Mouse (Mus musculus): ENCODE measurements at regions not wholly inside any gene's neighbourhood (a gene's known extent, or its start where the extent isn't known, plus 50 kb on each side); places are given as distances from the start of the nearest gene placed in this dataset.

- intact Hi-C loops (cut with DNase I), result loop anchor here (1.0 to 5.0 kb wide), 4 partner anchors 121 to 317 kb away; partner anchors contain the start of genes Gadd45a and Gng12
These were observed 79.2 kb upstream of the Serbp1 start for GRCm38 (mm10) chr6:67158765-67159164.

GRCm38 (mm10) chr6:67152845-67153468 is 85.0 kb upstream of the Serbp1 start:
- no peak for DNase-seq (ENCODE audit: low spot score)
- intact Hi-C loops (cut with DNase I), result no loop called here

More at GRCm38 (mm10) chr6:67158765-67159164, 79.2 kb upstream of the Serbp1 start:
- DNase-seq (ENCODE audit: low spot score), result peak; percentile 73

- no peak for DNase-seq (ENCODE audit: low spot score)
- intact Hi-C loops (cut with DNase I), result no loop called here
These were observed 86.5 kb upstream of the Serbp1 start for GRCm38 (mm10) chr6:67151515-67151914.

- intact Hi-C loops (cut with DNase I), result no loop called here
- no peak for DNase-seq (ENCODE audit: low spot score)
These were observed 88.6 kb upstream of the Serbp1 start for GRCm38 (mm10) chr6:67149425-67149824.

- intact Hi-C loops (cut with DNase I), result no loop called here
These were observed 91.3 kb upstream of the Serbp1 start for GRCm38 (mm10) chr6:67146708-67147107.

GRCm38 (mm10) chr6:67145969-67146368 is 92.0 kb upstream of the Serbp1 start:
- no peak for DNase-seq (ENCODE audit: low spot score)
- intact Hi-C loops (cut with DNase I), result no loop called here

More at GRCm38 (mm10) chr6:67146708-67147107, 91.3 kb upstream of the Serbp1 start:
- DNase-seq (ENCODE audit: low spot score), result no peak

GRCm38 (mm10) chr6:67144946-67145716 is 92.8 kb upstream of the Serbp1 start:
- no peak for DNase-seq (ENCODE audit: low spot score)
- intact Hi-C loops (cut with DNase I), result no loop called here

GRCm38 (mm10) chr6:67142179-67142578 is 95.8 kb upstream of the Serbp1 start:
- DNase-seq (ENCODE audit: low spot score), result no peak
- intact Hi-C loops (cut with DNase I), result loop anchor here (1.0 to 2.0 kb wide), 2 partner anchors 106 to 179 kb away; no protein-coding TSS in a partner anchor

GRCm38 (mm10) chr6:67140645-67141250 is 97.2 kb upstream of the Serbp1 start:
- peak; percentile 19 for DNase-seq (ENCODE audit: low spot score)
- intact Hi-C loops (cut with DNase I), result no loop called here

GRCm38 (mm10) chr6:67139012-67139375 is 99.0 kb upstream of the Serbp1 start:
- DNase-seq (ENCODE audit: low spot score), result no peak
- intact Hi-C loops (cut with DNase I), result no loop called here

- intact Hi-C loops (cut with DNase I), result no loop called here
- DNase-seq (ENCODE audit: low spot score), result no peak
These were observed 99.5 kb upstream of the Serbp1 start for GRCm38 (mm10) chr6:67138302-67139011.

GRCm38 (mm10) chr6:67137482-67137881 is 100.2 kb upstream of the Gadd45a start:
- intact Hi-C loops (cut with DNase I), result no loop called here
- no peak for DNase-seq (ENCODE audit: low spot score)

- intact Hi-C loops (cut with DNase I), result no loop called here
- no peak for DNase-seq (ENCODE audit: low spot score)
These were observed 97.7 kb upstream of the Gadd45a start for GRCm38 (mm10) chr6:67134915-67135314.

GRCm38 (mm10) chr6:67130540-67131301 is 93.5 kb upstream of the Gadd45a start:
- intact Hi-C loops (cut with DNase I), result no loop called here
- no peak for DNase-seq (ENCODE audit: low spot score)

GRCm38 (mm10) chr6:67129626-67130025 is 92.4 kb upstream of the Gadd45a start:
- no peak for DNase-seq (ENCODE audit: low spot score)
- intact Hi-C loops (cut with DNase I), result no loop called here

GRCm38 (mm10) chr6:67128503-67129463 is 91.5 kb upstream of the Gadd45a start:
- DNase-seq (ENCODE audit: low spot score), result no peak
- intact Hi-C loops (cut with DNase I), result no loop called here

GRCm38 (mm10) chr6:67127727-67128126 is 90.5 kb upstream of the Gadd45a start:
- intact Hi-C loops (cut with DNase I), result no loop called here
- DNase-seq (ENCODE audit: low spot score), result no peak

- DNase-seq (ENCODE audit: low spot score), result no peak
- intact Hi-C loops (cut with DNase I), result no loop called here
These were observed 88.6 kb upstream of the Gadd45a start for GRCm38 (mm10) chr6:67125715-67126312.

All from heart, postnatal 25 days (tissue).